Mouse (Mus musculus) bone marrow, adult 2 months (tissue): ENCODE measurements at regions not wholly inside any gene's neighbourhood (a gene's known extent, or its start where the extent isn't known, plus 50 kb on each side); places are given as distances from the start of the nearest gene placed in this dataset.

ENCODE experiments used
- H3K27ac ChIP-seq: fragments of 200-500 bp; 2 replicates; pipeline ENCODE4 v1.5.1; 2012; ENCODE audit warnings: low read depth, mild to moderate bottlenecking, control low read depth, inconsistent platforms, low read length; ENCODE audit not compliant: control insufficient read depth, poor library complexity, insufficient read depth
- H3K4me1 ChIP-seq: fragments of 200-500 bp; 2 replicates; pipeline ENCODE4 v1.6.1; 2011; ENCODE audit warnings: low read length; ENCODE audit not compliant: control insufficient read depth, insufficient read depth
- H3K4me3 ChIP-seq: fragments of 200-500 bp; replicated peaks from 2 replicates; pipeline ENCODE3; 2011; ENCODE audit warnings: mild to moderate bottlenecking, low read depth, low read length, control low read depth; ENCODE audit not compliant: control insufficient read depth
- CTCF ChIP-seq: fragments of 200-500 bp; IDR thresholded peaks from 2 replicates; pipeline ENCODE4 v1.5.1; 2011; ENCODE audit warnings: low read length, control low read depth; ENCODE audit not compliant: control insufficient read depth, insufficient read depth
- POLR2A ChIP-seq: fragments of 200-500 bp; IDR thresholded peaks from 2 replicates; pipeline ENCODE4 v1.6.1; 2011; ENCODE audit warnings: low read depth, mild to moderate bottlenecking, control low read depth, low read length, borderline replicate concordance; ENCODE audit not compliant: control insufficient read depth
- WGBS: fragments of 180-500 bp; shearing (Covaris S2); methylation state at CpG from one replicate; pipeline ENCODE4 v1.1.7; 2018; 5-methylcytosine and 5-hydroxymethylcytosine counted together

DNA sequence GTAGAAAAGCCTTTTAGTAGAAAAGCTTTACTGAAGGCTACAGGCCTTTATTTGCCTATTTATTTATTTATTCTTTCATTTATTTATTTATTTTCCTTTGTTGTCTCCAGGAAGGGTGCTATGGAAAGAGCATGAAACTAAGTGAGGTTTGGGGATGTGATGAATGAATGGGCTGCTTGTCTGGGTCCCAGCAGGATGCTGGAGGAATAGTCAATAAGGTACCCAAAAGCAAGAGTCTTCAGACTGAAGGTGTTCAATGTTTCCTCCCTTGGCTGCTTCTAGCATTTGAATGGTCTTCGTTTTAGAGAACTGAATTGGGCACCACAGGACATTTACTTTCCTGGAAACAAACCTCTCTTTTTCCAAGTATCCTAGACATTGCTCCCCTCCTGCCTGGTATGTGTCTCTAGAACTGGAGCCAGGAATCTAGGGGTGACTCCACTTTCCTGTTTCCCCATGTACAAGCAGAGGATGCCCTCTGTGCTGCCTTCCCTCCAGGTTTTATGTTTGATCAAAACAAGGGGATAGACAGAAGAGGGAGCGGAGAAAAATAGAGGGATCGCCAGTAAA is 444.5 kb upstream of the Gm6657 start:
- H3K4me3 ChIP-seq = no peak overlapping the region
- no peaks in the 10 kb centered on the region for H3K4me1 ChIP-seq
- H3K27ac ChIP-seq = no peak overlapping the region
- 83% methylated on average over 3 of the region's 3 CpGs for WGBS
- TF ChIP-seq POLR2A = no peak
- TF ChIP-seq CTCF = no peak

DNA sequence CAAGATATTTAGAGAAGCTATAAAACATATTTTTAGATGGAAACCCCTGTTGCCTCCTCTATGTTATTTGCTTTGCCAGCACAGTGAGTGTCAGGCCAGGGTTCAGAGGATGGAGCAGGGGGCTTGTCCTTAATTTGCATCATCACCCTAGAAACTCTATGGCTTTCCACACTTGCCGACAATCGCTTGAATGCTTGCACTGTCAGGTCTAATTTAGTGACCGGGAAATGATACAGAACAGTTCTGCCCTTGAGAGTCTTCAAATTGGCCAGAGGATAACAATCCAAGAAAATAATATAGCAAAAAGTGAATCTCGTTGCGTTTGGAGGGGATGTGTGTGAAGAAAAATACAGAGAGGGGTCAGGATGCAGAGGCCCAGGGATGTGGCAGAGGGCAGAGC is 441.9 kb upstream of the Gm6657 start:
- no peak overlapping the region for H3K4me3 ChIP-seq
- no peak overlapping the region for H3K27ac ChIP-seq
- 85% methylated on average over 5 of the region's 5 CpGs for WGBS
- no peaks in the 10 kb centered on the region for H3K4me1 ChIP-seq
- TF ChIP-seq CTCF (no peak), POLR2A (no peak)

- 73% methylated on average over 7 of the region's 7 CpGs for WGBS
- Histone ChIP-seq H3K4me1 (no peaks in the 10 kb centered on the region), H3K4me3 (no peak overlapping the region), H3K27ac (no peak overlapping the region)
- no peak for TF ChIP-seq CTCF
- no peak for TF ChIP-seq POLR2A
These were observed 438.0 kb upstream of the Gm6657 start for GRCm38 (mm10) chr12:77756021-77756420.

- TF ChIP-seq CTCF = no peak
- no peak for TF ChIP-seq POLR2A
- 77% methylated on average over 3 of the region's 3 CpGs for WGBS
- no peak overlapping the region for H3K4me3 ChIP-seq
- H3K4me1 ChIP-seq = no peaks in the 10 kb centered on the region
- no peak overlapping the region for H3K27ac ChIP-seq
These were observed 433.1 kb upstream of the Gm6657 start for GRCm38 (mm10) chr12:77760976-77761375.

DNA sequence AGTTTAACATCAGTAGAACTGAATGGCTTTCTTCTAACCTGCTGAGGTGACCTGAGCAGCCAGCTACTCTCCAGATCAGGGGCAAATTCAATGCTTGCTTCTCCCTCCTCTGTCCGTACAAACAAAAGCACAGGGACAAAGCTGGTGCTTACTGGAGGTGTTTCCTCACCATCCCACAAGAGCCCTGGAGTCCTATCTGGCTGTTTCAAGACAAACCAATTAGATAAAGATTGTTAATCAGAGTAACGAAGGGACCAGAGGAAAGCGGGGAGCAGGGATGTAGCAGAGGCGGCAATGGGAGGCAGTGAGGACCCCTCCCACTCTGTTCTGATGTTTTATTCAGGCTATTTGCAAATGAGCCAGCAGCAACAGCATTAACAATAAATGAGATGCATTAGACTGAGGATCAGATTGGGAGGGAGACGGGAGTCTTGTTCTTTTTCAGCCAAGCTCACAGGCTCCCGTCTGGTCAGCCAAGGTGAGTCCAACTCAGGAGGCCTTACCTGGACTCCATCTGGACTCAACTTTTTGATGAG is 418.0 kb upstream of the Gm6657 start:
- WGBS = 89% methylated on average over 6 of the region's 6 CpGs
- H3K27ac ChIP-seq = no peak overlapping the region
- H3K4me1 ChIP-seq = no peaks in the 10 kb centered on the region
- TF ChIP-seq POLR2A = no peak
- TF ChIP-seq CTCF = no peak
- H3K4me3 ChIP-seq = no peak overlapping the region

DNA sequence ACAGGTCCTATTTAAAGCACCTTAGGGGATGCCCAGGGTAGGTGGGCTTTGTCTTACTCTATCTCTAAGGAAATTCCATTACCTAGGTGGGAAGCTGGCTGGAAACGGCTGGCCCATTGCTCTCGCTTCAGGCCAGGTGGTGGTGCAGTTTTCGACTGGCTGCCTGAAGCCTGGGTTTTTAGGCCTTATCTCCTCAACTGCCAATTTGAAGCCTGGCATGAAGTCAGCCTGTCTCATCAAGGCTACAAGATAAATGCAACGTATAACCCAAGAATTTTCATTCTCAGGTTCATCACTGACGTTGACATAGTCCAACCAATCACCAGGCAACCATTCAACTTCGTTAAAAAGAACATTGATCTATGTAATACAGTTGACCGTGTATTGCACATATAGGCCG is 417.3 kb upstream of the Gm6657 start:
- no peak overlapping the region for H3K4me3 ChIP-seq
- WGBS = 72% methylated on average over 8 of the region's 8 CpGs
- TF ChIP-seq POLR2A = no peak
- TF ChIP-seq CTCF = no peak
- no peak overlapping the region for H3K27ac ChIP-seq
- no peaks in the 10 kb centered on the region for H3K4me1 ChIP-seq

DNA sequence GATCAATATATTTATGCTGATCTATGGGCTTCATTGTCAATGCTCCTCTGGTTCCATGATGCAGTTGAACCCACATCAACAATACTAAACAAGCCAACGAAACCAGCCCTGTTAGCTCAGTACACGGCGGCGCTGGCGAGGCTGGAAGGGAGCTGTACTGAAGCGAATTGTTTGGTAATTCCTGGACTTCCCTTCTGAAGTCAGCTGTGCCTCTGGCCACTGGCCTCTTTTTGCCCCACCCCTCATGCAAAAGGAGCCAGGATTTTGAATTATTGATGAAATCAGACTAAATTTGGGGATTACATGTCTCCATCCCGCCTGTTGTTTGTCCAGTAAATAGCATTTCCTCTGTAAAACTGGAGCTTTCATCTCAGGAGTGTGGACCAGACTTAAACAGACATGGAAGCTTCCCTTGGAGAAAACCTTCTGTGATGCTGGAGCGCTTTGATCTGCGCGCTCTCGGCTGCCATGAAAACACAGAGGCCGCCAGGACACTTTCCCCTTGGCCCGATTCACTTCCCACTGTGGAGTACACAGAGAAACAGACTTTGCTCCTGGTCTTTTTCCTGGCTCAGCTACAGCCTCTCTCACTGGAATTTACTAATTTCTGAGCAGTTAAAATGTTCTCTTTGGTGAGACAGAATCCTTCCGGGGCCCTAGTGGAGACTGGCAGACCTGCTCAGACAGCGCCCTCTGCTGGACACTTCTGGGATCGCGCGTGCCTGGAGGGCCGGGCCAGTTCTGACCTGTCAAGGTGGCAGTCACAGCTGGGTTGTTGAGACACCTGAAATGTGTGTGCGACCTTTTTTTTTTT is 412.9 kb upstream of the Gm6657 start:
- no peak overlapping the region for H3K27ac ChIP-seq
- H3K4me1 ChIP-seq = no peaks in the 10 kb centered on the region
- TF ChIP-seq CTCF (peak; percentile 89), POLR2A (no peak)
- H3K4me3 ChIP-seq = no peak overlapping the region
- WGBS = 45% methylated on average over 20 of the region's 20 CpGs

GRCm38 (mm10) chr12:77783909-77784308 is 410.1 kb upstream of the Gm6657 start:
- Histone ChIP-seq H3K27ac (no peak overlapping the region), H3K4me3 (no peak overlapping the region), H3K4me1 (no peaks in the 10 kb centered on the region; the same call in 1 of the 2 replicates)
- 89% methylated on average over 9 of the region's 9 CpGs for WGBS
- TF ChIP-seq POLR2A = no peak
- TF ChIP-seq CTCF = no peak

DNA sequence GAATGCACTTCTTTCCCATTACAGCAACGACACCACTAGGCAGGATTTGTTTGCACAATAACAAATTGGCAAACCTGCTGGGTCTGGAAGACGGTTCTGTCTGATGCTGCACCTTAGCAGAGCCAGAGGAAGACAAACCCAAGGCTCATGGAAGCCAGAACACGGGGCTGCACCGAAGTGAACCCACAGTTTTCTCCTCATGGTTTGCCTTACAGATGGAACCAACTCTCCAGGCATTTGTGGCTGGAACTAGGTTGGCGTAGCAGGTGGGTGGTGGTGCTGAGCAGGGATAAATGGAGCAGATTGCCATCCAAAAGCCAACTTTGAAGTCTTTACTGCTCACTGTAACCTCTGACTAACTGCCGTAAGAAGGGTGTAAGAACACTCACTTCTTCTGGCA is 408.4 kb upstream of the Gm6657 start:
- WGBS = 74% methylated on average over 6 of the region's 6 CpGs
- Histone ChIP-seq H3K4me1 (no peaks in the 10 kb centered on the region; the same call in 1 of the 2 replicates), H3K27ac (no peak overlapping the region), H3K4me3 (no peak overlapping the region)
- TF ChIP-seq POLR2A = no peak
- TF ChIP-seq CTCF = no peak
